Mouse (Mus musculus): ENCODE measurements around the gene Snx30.

GRCm38 (mm10) chr4:59868086-59868485, 62.4 kb downstream of the Snx30 start:
- TF ChIP-seq FLI1 (IDR thresholded peaks at IDR 0.05; ENCODE audit: low read length) = no peak
- no peak for TF ChIP-seq GATA1 (IDR thresholded peaks at IDR 0.05; ENCODE audit: borderline replicate concordance, low read length)
